Mouse (Mus musculus) spleen, postnatal 10 days (tissue): Measurements from ENCODE around the gene Fgfr2.

ENCODE experiments used
- DNase-seq, 2 experiments: peaks; one replicate each; pipeline ENCODE4 v3.0.0; 2021 to 2022; ENCODE audit warnings: low spot score in 2 of 2

Fgfr2 gene

DNA sequence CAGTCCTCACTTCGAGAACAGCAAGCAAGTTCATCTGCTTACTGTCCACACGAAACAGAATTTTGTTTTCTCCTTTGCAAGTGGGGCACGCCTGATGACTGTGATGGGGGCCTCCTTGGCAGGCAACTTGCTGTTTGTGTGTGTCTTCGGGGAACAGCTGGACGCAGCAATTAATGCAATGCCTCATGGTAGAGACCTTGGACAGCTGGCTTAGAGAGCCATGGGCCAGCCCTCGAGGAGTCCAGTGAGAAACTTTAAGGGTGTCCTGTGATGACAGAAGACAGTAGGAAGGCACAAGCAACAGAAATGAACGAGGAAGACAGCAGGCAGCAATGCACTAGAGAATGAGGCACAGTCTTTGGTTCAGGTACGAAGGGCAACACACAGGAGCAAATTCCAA is 852.8 kb downstream of the Fgfr2 start:
- DNase-seq, result no peak

DNA sequence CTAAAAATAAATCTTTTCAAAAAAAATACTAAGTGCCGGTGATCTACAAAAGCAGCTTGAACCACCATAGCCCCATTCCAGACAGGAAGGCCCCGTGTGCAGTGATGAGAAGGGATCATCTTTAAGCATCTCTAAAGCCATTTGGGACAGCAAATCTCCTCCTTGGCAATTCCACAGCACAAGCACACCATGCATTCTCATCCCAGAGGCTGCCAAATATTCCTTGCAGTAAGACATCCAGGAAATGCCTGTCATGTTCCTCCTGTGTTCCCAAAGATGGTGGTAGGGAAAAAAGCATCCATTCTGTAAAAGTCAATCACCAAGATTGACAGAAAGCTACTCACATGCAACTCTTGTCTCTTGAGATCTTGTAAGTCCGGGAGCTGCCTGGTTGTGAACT is 853.5 kb downstream of the Fgfr2 start:
- no peak for DNase-seq

DNA sequence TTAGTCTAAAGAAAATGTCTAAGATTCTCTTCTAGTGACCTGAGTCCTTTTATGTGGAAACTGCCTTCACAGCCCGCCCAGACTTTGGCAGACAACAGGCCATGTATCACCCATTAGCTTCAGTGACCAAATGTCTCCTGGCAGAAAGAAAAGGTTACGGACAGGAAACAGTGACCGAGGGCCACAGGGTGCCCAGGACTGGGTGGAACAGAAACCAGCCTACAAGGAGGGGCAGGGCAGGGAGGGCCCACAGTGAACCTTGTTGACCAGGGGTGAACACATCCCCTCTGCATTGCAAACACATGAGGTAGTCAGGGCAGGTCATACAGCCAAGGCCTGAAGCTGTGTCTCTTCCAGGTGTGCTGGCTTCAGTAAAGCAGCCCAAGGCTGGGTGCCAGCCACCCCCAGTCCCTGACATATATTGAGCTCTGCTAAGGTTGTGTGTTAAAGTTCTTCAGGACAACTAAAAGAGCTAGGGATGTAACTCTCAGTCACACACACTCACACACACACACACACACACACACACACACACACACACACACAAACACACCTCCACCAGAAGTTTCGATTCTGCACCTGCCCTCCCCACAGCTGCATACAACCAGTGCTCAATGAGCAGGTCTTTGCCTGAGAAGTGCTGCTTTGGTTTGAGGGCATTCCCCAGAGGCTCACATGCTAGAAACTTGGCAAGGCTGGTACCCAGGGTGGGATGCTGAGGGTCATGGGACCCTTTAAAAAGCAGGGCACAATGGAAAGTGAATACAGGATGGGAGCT is 855.2 kb downstream of the Fgfr2 start:
- DNase-seq, result no peak

DNA sequence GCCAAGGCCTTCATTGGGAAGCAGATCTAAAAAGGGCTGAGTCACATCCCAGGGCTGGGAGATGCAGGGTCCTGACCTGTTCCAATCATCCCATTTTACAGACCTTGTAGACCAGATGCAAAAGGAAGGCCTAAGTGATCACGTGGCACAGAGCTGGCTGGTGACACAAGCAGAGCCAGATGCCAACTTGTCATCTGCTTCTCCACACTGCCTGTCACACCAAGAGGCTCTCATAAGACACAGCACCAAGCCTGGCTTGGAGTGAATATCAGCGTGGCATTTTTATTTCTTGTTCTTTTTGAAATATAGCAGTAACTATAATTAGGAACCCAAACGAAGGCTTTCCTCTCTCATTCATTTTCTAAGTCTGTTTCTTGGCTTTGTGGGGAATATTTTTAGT is 858.4 kb downstream of the Fgfr2 start:
- DNase-seq, result no peak

DNA sequence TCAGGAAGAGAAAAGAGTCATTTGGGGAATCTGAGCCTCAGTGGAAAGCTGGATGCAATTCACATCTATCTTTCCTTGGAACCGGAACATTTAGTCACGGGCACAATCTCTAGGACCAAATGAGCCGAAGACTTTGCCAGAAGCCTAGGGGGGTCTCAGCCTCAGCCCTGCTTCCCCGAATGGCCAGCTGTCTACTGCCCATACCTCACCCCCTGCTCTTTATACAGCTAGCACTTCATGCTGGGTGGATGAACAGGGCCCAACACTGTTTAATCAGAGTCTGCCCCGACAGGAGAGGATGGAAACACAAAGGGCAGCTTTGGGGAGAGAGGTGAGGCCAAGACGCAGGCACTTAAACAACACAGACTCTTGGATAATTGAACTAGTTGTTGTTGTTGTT is 860.0 kb downstream of the Fgfr2 start:
- no peak for DNase-seq

DNA sequence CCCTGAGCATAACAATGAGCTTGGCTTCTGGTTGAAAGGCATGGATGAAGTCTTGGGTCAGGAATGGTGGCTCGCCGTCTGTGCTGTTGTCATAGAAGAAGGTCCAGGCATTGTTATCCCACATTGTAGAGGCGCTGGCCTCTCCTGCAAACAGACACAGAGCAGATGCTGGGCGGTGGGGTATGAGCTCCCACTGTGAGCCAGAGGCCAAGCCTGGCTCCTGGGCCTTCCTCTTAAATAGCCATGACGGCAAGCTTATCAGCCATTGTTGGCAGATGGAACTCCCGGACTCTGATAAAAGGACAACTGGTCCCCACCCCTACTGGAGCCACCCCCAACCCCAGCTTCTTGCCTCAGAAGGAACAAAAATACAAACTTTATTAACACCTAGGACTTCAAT is 860.5 kb downstream of the Fgfr2 start:
- DNase-seq, result no peak

DNA sequence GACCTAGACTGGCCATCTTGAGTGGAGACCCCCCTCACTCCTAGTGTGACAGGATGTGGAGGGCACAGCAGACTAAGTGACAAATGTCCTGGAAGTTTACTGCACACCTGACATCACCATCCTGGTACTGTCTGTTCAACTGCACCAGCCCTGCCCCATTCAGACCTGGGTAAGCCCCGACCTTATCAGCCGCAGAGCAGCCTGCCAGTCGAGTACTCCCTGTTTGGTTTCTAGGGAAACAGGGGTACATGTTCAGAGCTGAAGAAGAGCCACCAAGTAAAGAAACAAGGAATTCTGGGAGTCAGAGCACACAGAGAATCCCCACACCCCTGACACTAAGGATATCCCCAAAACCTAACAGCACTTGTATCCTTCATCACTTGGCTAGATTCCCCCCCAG is 861.3 kb downstream of the Fgfr2 start:
- no peak for DNase-seq

DNA sequence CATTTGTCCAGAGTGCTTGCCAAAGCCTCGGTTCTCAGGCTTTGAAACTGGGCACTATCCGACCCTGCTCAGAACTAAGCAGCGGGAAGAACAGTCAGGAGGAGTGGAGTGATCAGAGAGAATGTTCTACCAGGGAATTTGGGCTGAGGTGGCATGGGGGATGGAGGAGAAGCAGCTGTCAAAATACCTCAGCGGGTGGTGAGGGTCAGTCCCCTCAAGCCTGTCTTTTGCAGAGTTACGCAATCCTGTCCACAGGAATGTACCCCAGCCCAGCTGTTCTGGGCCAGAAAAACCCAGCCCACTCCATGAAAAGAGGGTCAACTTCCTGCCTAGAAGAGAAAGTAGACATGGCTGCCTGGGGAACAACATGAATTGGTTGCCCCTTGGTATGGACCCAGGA is 862.5 kb downstream of the Fgfr2 start:
- DNase-seq, result no peak

DNA sequence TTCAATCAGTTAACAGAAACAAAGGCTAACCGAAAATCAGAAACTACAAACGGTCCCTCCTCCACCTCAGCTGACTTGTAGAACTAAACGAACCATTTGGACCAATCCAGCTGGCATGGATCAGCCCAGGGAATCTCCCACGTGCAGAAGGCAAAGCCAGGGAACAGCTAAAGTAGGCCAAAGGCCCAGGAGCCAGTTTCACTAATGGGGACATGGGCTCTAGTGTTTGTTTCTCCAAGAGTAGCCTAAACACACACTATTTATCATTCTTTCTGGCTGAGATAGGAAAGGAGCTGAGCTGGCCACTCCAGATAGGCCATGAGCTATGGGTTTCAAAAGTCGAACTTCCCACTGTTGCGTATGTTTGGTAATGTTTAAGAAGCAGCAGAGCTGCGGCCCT is 864.3 kb downstream of the Fgfr2 start:
- no peak for DNase-seq

DNA sequence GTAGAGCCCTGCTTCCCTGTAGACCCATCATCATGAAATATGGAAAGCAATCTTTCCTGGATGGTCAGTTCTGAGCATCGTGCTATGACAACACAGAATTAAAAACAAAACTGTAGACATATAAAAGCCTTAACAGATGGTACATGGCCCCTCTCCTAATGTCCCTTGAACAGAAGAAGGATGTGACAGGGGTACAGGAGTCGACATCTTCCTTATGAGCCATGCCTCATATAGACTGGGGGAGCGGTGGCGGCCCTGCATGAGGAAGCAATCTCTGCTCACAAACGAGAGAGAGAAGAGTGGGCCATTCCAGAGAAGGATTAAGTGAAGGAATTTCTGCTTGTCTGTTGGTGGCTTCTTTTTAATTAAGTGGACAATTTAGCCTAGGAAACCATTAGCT is 864.9 kb downstream of the Fgfr2 start:
- no peak for DNase-seq

DNA sequence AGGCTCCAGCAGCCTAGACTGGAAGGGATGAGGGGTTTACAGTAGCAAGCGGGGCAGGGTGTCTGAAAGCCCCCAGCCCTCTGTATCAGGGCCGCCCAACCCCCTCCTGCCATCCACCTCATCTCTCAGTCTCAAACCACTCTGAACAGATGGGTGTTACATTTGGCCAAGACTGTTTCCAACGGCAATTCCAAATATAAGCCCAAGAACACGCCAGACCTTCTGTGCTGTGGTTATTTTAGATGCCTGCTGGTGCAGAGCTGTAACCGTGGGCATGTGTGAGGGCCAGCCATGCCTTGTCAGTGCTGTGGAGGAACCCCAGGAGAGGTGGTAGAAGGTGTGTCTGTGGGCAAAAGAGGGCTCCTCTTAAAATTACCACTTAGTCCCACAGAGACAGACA is 869.6 kb downstream of the Fgfr2 start:
- no peak for DNase-seq

DNA sequence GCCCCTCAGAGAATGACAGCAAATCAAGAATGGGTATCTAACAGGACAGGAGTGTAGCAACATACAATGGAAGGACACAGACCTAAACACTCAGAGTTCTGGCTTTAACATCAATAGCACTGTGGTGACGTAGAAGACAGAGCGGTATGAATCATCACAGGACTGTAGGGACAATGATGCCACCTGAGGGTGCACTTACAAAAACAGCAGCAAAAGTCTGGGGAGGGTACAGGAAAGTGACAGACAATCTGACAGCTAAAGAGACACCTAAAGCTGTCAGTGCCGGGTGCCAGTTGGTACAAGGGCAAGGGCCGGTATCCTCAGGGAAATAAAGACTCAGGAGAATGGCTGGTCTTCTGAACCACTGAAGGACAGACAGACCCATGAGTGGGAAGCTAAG is 870.1 kb downstream of the Fgfr2 start:
- no peak for DNase-seq

DNA sequence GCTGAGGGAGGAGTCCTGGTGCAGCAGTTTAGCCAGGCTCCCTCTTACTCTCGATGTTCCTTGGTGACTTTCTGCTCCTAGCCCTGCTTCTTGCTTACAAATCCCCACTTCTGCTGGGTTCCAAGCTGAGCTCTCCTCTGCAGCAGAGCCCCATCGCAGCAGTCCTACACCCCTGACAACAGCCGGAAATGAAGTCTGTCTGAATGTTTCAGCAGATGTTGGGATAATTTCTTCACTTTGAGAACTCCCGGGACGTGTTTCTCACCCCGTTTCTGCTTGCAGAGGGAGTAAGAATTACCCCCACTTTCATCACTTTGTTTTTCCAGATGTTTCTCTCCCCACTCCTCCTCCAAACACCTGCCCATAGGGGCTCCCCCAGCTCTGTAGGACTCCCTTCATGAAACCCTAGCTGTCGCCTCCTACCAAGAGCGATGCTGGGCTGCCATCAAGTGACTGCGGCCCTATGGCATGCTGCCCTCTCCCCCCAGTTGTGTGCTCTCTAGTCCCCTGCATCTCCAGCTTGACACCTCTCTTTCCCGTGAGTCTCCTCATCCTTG is 873.5 kb downstream of the Fgfr2 start:
- DNase-seq, result no peak

DNA sequence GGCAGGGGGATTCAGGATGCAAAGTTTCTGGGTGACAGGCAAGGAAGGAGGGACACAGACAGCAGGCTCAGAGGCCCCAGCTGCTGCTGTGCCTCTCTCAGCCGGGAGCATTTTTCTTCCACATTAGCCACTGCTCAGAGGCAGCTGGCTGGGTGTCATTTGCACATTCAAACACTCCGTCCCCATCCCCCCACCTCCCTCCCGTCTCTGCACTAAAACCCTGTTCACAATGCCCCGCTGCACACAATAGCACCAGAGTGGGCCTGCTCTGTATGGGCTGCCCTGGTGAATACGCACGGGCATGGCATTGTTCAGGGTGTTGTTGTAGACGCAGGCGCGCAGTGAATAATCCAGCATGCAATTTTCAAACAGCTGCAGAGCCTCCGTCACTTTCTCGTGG is 875.6 kb downstream of the Fgfr2 start:
- no peak for DNase-seq

DNA sequence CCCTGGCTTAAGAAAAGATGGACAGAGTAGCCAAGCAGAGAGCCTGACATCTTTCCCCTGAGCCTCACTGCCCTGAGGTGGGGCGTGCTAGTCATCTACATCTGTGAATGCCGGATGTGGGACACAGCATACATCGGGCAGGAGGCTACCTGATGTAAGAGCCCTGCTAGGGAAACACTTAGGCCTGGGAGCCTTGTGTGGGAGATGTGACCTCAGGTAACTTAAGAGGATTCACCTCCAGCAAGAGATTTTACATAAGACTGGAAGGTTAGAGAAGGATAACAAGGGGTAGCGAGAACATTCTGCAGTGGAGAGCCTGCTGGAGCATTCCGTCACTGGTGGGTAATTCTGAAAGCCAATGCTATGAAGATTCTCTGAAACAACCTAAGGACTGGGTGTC is 876.1 kb downstream of the Fgfr2 start:
- no peak for DNase-seq

DNA sequence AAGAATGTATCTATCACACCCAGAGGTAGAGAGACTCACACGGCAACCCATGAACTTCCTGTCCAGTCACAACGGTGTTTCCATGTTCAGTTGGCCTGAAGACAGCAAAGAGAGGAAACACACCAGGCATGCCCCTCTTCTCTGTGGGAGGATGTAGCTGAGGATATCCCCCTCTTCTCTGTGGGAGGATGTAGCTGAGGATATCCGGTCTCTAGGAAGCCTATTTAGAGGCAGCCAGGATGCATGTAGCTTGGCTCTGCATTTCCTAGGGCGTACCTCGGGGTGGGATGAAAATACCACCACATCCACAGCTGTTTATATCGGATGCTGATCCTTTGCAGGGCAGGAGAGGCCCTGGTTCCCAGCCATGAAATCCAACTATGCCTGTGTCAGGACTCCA is 877.4 kb downstream of the Fgfr2 start:
- DNase-seq, result no peak

DNA sequence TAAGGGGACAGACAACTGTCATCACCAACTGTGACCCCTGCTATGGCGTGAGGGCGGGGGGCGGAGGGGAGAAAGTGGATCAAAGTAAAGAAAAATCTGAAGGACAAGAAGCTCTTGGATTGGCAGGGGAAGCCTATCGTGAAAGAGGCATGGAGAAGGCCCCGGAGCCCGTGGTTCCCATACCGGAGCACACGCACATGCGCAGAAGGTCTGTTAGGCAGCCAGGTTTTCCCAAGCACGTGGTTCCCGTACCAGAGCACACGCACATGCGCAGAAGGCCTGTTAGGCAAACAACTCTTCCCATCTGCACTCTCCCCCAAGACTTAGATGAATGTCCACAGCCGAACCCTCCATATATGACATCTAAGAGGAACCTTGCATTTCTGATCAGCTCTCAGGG is 878.5 kb downstream of the Fgfr2 start:
- DNase-seq, result no peak

DNA sequence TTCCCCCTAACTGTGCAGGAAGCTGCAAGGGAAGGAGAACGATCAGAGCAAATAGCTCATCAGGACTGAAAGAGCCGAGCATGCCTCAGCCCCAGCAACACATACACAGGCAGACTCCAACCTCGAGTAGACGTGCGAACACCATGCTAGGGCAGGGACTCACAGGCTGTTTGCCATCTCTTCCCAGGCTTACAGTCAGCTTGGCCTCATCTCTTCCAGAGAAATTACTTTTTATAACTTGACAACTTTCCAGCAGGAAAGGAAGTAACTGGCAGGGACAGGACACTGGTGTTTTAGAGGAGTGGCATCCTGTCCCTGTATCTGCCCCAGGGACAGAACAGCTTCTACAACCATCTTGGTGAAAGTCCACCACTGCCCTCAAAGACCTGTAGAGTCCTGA is 879.9 kb downstream of the Fgfr2 start:
- no peak for DNase-seq

DNA sequence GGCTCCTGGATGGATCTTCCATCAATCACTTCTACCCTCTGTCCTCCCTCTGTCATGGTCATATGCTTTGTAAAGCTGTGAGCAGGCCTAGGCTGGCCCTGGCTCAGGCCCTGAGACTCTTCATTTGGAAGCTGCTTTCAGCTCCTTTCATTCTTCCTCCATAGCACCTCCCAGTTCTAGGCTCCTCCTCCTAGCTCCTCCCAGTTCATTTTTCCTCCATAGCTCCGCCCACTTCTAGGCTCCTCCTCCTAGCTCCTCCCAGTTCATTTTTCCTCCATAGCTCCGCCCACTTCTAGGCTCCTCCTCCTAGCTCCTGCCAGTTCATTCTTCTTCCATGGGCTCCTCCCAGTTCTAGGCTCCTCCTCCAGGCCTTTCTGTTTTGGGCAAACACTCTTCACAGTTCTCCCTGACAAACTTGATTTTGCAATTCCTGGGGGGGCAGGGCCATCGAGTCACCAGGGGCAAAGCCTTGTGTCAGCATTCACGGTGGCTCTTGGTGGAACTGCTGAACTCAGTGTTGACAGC is 880.5 kb downstream of the Fgfr2 start:
- DNase-seq, result peak in 1 of 2 experiments; percentile 46

DNA sequence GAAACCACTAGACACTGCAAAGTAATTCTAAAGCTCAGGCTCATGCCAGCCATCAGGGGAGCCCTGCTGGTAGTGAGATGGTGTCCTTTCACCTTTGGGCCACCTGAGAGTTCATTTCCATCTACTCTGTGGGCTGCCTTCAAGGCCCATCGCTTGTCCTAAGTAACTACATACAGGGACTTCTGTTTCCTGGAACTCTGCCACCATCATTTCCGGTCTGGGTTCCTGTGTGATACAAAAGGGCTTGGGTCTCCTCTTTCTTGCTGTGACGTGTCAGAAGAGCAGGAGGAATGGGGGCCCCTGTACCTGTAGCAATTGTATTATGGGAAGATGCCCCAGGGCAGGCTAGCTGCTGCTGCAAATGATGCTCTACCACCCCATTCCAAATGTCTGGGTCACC is 884.2 kb downstream of the Fgfr2 start:
- no peak for DNase-seq

DNA sequence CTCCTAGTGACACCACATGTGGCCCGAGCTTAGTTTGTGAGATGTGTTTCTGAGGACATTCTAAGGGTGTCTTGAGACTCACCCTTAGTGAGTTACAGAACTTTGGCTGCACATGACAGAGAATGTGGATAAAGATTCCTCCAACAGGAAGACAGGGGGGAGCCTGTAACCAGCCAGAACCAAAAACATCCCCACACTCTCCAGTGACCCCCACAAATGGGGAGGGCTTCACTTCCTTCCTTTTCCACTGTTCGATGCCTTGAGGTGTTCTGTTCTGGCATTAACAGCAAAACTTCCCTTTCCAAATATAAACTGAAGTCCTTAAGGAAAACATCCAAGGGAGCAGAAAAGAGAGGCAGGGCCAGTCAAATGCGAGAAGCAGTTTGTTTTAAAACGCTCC is 886.0 kb downstream of the Fgfr2 start:
- no peak for DNase-seq

DNA sequence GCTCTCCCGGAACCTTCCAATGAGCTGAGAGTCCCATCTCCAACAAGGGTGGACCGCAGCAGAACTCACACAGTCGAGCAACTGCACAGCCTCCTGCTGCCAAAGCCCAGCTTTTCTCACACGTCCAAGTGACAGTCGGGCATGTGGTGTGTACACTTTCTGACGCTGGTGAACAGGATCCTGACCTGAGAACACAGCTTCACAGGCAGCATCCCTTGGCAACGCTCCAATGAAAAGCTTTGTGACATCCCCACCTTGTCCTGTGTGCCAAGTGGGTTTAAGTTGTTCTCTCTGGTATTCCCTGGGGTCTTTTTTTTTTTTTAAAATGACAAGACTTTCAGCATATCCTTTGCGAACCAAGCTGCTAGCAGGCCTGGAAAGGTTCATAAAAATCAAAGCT is 886.4 kb downstream of the Fgfr2 start:
- no peak for DNase-seq

DNA sequence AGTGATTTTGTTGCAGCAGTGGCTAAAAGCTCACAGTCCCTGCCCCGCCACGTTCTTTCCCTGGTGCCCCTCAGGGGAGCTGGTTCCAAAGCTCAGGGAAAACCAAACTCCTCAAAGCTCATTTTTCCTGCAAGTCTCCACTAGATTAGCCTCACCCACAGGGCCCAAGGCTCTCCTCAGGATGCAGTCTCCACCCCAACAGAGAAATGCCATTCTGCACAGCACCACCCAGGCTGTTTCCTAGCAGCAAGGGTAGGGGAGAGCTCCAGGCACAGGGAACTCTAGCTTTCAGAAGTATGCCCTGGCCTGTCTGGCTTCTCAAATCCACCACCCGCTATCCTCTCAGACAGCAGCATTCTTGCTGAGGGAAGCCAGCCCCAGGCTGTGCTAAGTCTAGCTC is 888.9 kb downstream of the Fgfr2 start:
- no peak for DNase-seq

DNA sequence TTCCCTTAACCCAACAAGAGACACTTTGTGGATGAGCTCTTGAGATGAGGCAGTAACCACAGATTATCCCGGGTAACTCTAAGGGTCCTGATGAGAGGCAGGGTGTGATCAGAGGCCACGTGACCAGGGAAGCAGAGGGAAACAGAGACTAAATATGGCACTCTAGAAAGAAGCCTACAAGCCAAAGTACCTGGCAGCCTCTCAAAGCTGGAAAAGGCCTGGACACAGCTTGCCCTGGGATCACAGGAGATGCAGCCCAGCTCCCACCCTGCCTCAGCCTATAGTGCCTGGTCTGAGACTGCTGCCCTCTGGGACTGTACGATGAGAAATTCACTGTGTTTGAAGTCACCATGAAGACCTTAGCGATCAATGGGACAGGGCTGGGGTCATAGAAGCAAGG is 889.4 kb downstream of the Fgfr2 start:
- no peak for DNase-seq
